Mouse (Mus musculus) kidney, embryonic 15.5 days (tissue): ENCODE measurements at regions not wholly inside any gene's neighbourhood (a gene's known extent, or its start where the extent isn't known, plus 50 kb on each side); places are given as distances from the start of the nearest gene placed in this dataset.

ENCODE experiments used
- ATAC-seq: fragments of 200-750 bp; cut with Nextera tagmentation; replicated peaks from 2 replicates; pipeline ENCODE4 v1.8.0; 2017; ENCODE audit warnings: moderate TSS enrichment; ENCODE audit not compliant: low FRiP score
- H3K27ac ChIP-seq: fragments of 300-500 bp; sonication (generic); 2 replicates; pipeline ENCODE4 v1.5.1; 2015; ENCODE audit warnings: mild to moderate bottlenecking, inconsistent platforms
- H3K27me3 ChIP-seq: fragments of 300-500 bp; sonication (generic); 2 replicates; pipeline ENCODE4 v1.6.1; 2015; ENCODE audit warnings: inconsistent platforms
- H3K36me3 ChIP-seq: fragments of 300-500 bp; sonication (generic); 2 replicates; pipeline ENCODE4 v1.6.1; 2015; ENCODE audit warnings: inconsistent platforms
- H3K4me1 ChIP-seq: fragments of 300-500 bp; sonication (generic); 2 replicates; pipeline ENCODE4 v1.6.1; 2015; ENCODE audit warnings: inconsistent platforms
- H3K4me2 ChIP-seq: fragments of 300-500 bp; sonication (generic); 2 replicates; pipeline ENCODE4 v1.6.1; 2015; ENCODE audit warnings: moderate library complexity, mild to moderate bottlenecking, inconsistent platforms
- H3K4me3 ChIP-seq: fragments of 300-500 bp; sonication (generic); replicated peaks from 2 replicates; pipeline ENCODE4 v1.5.1; 2015; ENCODE audit warnings: mild to moderate bottlenecking, inconsistent platforms
- H3K9ac ChIP-seq: fragments of 300-500 bp; sonication (generic); 2 replicates; pipeline ENCODE4 v1.6.1; 2015; ENCODE audit warnings: mild to moderate bottlenecking, inconsistent platforms
- H3K9me3 ChIP-seq: fragments of 300-500 bp; sonication (generic); replicated peaks from 2 replicates; pipeline ENCODE4 v1.6.1; 2016; ENCODE audit warnings: inconsistent platforms
- WGBS: fragments of 180-500 bp; shearing (Covaris S2); methylation state at CpG from one replicate; pipeline ENCODE4 v1.1.7; 2015; ENCODE audit warnings: mixed read lengths; 5-methylcytosine and 5-hydroxymethylcytosine counted together

- Histone ChIP-seq H3K9me3 (no peaks in the 10 kb centered on the region), H3K4me3 (no peak overlapping the region), H3K4me1 (no peaks in the 10 kb centered on the region), H3K27ac (no peak overlapping the region), H3K27me3 (no peaks in the 10 kb centered on the region), H3K36me3 (no peaks in the 10 kb centered on the region), H3K9ac (no peak overlapping the region), H3K4me2 (no peak overlapping the region)
- 44% methylated on average over 1 of the region's 1 CpGs for WGBS
- ATAC-seq, result no peak
These were observed 84.0 kb upstream of the Dlx6 start for GRCm38 (mm10) chr6:6779157-6779556.

GRCm38 (mm10) chr6:6781556-6781955 lies 81.6 kb upstream of the Dlx6 start:
- Histone ChIP-seq H3K9me3 (no peaks in the 10 kb centered on the region), H3K27me3 (no peaks in the 10 kb centered on the region), H3K27ac (no peak overlapping the region), H3K4me3 (no peak overlapping the region), H3K9ac (no peak overlapping the region), H3K4me2 (no peak overlapping the region), H3K36me3 (no peaks in the 10 kb centered on the region), H3K4me1 (no peaks in the 10 kb centered on the region)
- ATAC-seq, result no peak
- 34% methylated on average over 3 of the region's 3 CpGs for WGBS

GRCm38 (mm10) chr6:6785939-6786490 lies 77.1 kb upstream of the Dlx6 start:
- H3K9me3 ChIP-seq, result no peaks in the 10 kb centered on the region
- WGBS, result 50% methylated on average over 1 of the region's 1 CpGs
- no peaks in the 10 kb centered on the region for H3K4me1 ChIP-seq
- no peak overlapping the region for H3K9ac ChIP-seq
- no peak overlapping the region for H3K4me2 ChIP-seq
- no peak for ATAC-seq
- no peak overlapping the region for H3K27ac ChIP-seq
- no peak overlapping the region for H3K4me3 ChIP-seq
- no peaks in the 10 kb centered on the region for H3K27me3 ChIP-seq
- no peaks in the 10 kb centered on the region for H3K36me3 ChIP-seq

GRCm38 (mm10) chr6:6787490-6787889 lies 75.6 kb upstream of the Dlx6 start:
- H3K36me3 ChIP-seq, result no peaks in the 10 kb centered on the region
- H3K27ac ChIP-seq, result no peak overlapping the region
- H3K4me3 ChIP-seq, result no peak overlapping the region
- H3K4me2 ChIP-seq, result no peak overlapping the region
- WGBS, result 48% methylated on average over 4 of the region's 4 CpGs
- ATAC-seq, result no peak
- no peaks in the 10 kb centered on the region for H3K4me1 ChIP-seq
- H3K9me3 ChIP-seq, result no peaks in the 10 kb centered on the region
- H3K27me3 ChIP-seq, result no peaks in the 10 kb centered on the region
- H3K9ac ChIP-seq, result no peak overlapping the region

- ATAC-seq, result no peak
- H3K27ac ChIP-seq, result no peak overlapping the region
- no peaks in the 10 kb centered on the region for H3K27me3 ChIP-seq
- no peaks in the 10 kb centered on the region for H3K9me3 ChIP-seq
- 52% methylated on average over 6 of the region's 6 CpGs for WGBS
- no peak overlapping the region for H3K4me2 ChIP-seq
- H3K4me1 ChIP-seq, result no peaks in the 10 kb centered on the region
- no peak overlapping the region for H3K9ac ChIP-seq
- H3K4me3 ChIP-seq, result no peak overlapping the region
- H3K36me3 ChIP-seq, result no peaks in the 10 kb centered on the region
These were observed 68.7 kb upstream of the Dlx6 start for GRCm38 (mm10) chr6:6794320-6795018.

- H3K9me3 ChIP-seq, result no peaks in the 10 kb centered on the region
- H3K4me3 ChIP-seq, result no peak overlapping the region
- H3K4me1 ChIP-seq, result no peaks in the 10 kb centered on the region
- H3K36me3 ChIP-seq, result no peaks in the 10 kb centered on the region
- H3K9ac ChIP-seq, result no peak overlapping the region
- H3K4me2 ChIP-seq, result no peak overlapping the region
- H3K27me3 ChIP-seq, result no peaks in the 10 kb centered on the region
- WGBS, result 94% methylated on average over 2 of the region's 2 CpGs
- no peak overlapping the region for H3K27ac ChIP-seq
- ATAC-seq, result no peak
These were observed 62.8 kb upstream of the Dlx6 start for GRCm38 (mm10) chr6:6800377-6800776.

GRCm38 (mm10) chr6:6801563-6802259 lies 61.4 kb upstream of the Dlx6 start:
- Histone ChIP-seq H3K4me2 (no peak overlapping the region), H3K9ac (no peak overlapping the region), H3K9me3 (no peaks in the 10 kb centered on the region), H3K27ac (no peak overlapping the region), H3K4me3 (no peak overlapping the region), H3K27me3 (no peaks in the 10 kb centered on the region), H3K4me1 (no peaks in the 10 kb centered on the region), H3K36me3 (no peaks in the 10 kb centered on the region)
- ATAC-seq, result no peak
- 81% methylated on average over 15 of the region's 15 CpGs for WGBS
